Mouse (Mus musculus): ENCODE data around the gene Bora. TPM values are rescaled to one million over a fixed set of nuclear protein-coding genes. Genes with fewer than 3 reads are reported as not detected.
A peak's percentile ranks its signal among the peaks of the same experiment; 100 is the strongest.
"Not testable (repeated sequence)": the region's sequence is repeated elsewhere in the genome, so short reads cannot be mapped to it uniquely, and the experiment has no call there.

The Bora gene
- polyA plus RNA-seq, 1 experiment from 2014 or later = 21.2 TPM

- Histone ChIP-seq H3K9me3 (ENCODE audit: control insufficient read depth, low read length) (no peaks in the 10 kb centered on the region), H3K9ac (replicated peaks; ENCODE audit: low read depth, low read length) (no peak overlapping the region), H3K4me3 (replicated peaks; ENCODE audit: low read length) (no peak overlapping the region), H3K4me1 (replicated peaks; ENCODE audit: control insufficient read depth, insufficient read depth, low read length) (no peaks in the 10 kb centered on the region), H3K4me2 (ENCODE audit: low read length) (no peak overlapping the region), H3K27ac (ENCODE audit: low read length) (no peak overlapping the region), H3K27me3 (replicated peaks; ENCODE audit: control insufficient read depth, insufficient read depth, low read length) (no peaks in the 10 kb centered on the region), H3K36me3 (ENCODE audit: control insufficient read depth, insufficient read depth) (peaks cover 11% of the 10 kb centered on the region)
- WGBS = 78% methylated on average over 5 of the region's 5 CpGs
- ATAC-seq = no peak
Observed at GRCm38 (mm10) chr14:99032596-99032995, 13.4 kb upstream of the Bora start.

DNA sequence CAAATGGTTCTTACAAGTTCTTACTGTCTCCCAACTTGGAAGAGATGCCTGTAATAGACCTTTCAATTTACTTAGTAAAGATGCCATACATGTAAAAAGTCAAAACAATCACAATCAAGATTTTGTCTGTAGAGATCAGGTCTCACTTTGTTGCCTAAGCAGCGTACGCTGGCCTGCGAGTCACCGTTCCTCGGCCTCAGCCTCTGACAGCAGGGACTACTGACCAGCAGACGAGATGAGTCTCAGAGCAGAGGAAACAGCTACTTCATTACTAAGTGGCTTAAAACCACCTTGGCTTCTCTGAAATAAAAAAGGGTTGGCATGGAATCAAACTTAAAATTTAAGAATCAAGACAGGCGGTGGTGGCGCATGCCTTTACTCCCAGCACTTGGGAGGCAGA, 11.2 kb upstream of the Bora start:
- H3K9me3 ChIP-seq (ENCODE audit: control insufficient read depth, low read length); H3K4me1 ChIP-seq (replicated peaks; ENCODE audit: control insufficient read depth, insufficient read depth, low read length); H3K9ac ChIP-seq (replicated peaks; ENCODE audit: low read depth, low read length); ATAC-seq; H3K27me3 ChIP-seq (replicated peaks; ENCODE audit: control insufficient read depth, insufficient read depth, low read length); H3K4me3 ChIP-seq (replicated peaks; ENCODE audit: low read length); H3K27ac ChIP-seq (ENCODE audit: low read length); H3K4me2 ChIP-seq (ENCODE audit: low read length): not testable (repeated sequence)
- peaks cover 13% of the 10 kb centered on the region for H3K36me3 ChIP-seq (ENCODE audit: control insufficient read depth, insufficient read depth)
- 94% methylated on average over 8 of the region's 8 CpGs for WGBS

GRCm38 (mm10) chr14:99036039-99036438, 10.0 kb upstream of the Bora start:
- no peak overlapping the region for H3K27ac ChIP-seq (ENCODE audit: low read length)
- H3K27me3 ChIP-seq (replicated peaks; ENCODE audit: control insufficient read depth, insufficient read depth, low read length) = no peaks in the 10 kb centered on the region
- no peak overlapping the region for H3K4me2 ChIP-seq (ENCODE audit: low read length)
- no peaks in the 10 kb centered on the region for H3K4me1 ChIP-seq (replicated peaks; ENCODE audit: control insufficient read depth, insufficient read depth, low read length)
- peaks cover 13% of the 10 kb centered on the region for H3K36me3 ChIP-seq (ENCODE audit: control insufficient read depth, insufficient read depth)
- no peak overlapping the region for H3K9ac ChIP-seq (replicated peaks; ENCODE audit: low read depth, low read length)
- 76% methylated on average over 4 of the region's 4 CpGs for WGBS
- H3K9me3 ChIP-seq (ENCODE audit: control insufficient read depth, low read length) = no peaks in the 10 kb centered on the region
- H3K4me3 ChIP-seq (replicated peaks; ENCODE audit: low read length) = no peak overlapping the region
- ATAC-seq = no peak

DNA sequence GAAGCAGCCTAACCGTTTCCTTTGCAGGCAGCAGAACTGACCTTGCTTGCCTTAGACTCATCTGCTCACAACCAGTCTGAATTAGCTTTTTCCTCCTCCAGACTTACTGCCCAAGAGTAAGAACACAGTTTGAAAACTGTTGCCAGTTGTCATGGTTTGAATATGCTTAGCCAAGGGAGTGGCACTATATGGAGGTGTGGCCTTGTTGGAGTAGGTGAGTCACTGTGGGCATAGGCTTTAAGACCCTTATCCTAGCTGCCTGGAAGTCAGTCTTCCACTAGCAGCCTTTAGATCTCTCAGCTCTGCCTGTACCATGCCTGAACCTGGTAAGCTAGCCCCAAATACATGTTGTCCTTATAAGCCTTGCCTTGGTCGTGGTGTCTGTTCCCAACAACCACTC, 8.3 kb upstream of the Bora start:
- Histone ChIP-seq H3K4me1 (replicated peaks; ENCODE audit: control insufficient read depth, insufficient read depth, low read length) (no peaks in the 10 kb centered on the region), H3K9me3 (ENCODE audit: control insufficient read depth, low read length) (no peaks in the 10 kb centered on the region), H3K27me3 (replicated peaks; ENCODE audit: control insufficient read depth, insufficient read depth, low read length) (no peaks in the 10 kb centered on the region), H3K4me2 (ENCODE audit: low read length) (no peak overlapping the region), H3K9ac (replicated peaks; ENCODE audit: low read depth, low read length) (no peak overlapping the region), H3K4me3 (replicated peaks; ENCODE audit: low read length) (no peak overlapping the region), H3K36me3 (ENCODE audit: control insufficient read depth, insufficient read depth) (peaks cover 12% of the 10 kb centered on the region), H3K27ac (ENCODE audit: low read length) (no peak overlapping the region)
- ATAC-seq = no peak
- whole genome bisulfite sequencing = 84% methylated on average over 2 of the region's 2 CpGs

DNA sequence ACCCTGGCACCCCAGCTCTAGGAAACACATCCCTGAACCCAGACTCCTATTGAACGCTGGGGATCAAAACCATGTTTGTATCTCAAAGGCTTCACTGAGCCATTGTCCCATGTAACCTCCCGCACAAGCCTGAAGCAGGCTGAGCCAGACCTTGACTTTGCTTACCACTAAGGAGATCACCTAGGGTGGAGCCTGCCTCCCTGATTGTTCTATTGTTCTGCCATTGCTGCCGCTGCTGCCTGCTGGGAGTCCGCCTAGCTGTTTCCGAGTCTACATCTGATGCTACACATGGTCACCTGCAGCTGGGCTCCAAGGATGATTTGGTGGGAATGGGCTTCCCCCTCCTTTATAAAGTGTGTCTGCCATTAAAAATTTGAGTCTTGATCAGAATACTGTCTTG, 6.7 kb upstream of the Bora start:
- H3K27ac ChIP-seq (ENCODE audit: low read length); H3K9me3 ChIP-seq (ENCODE audit: control insufficient read depth, low read length); H3K4me2 ChIP-seq (ENCODE audit: low read length); H3K9ac ChIP-seq (replicated peaks; ENCODE audit: low read depth, low read length); H3K4me3 ChIP-seq (replicated peaks; ENCODE audit: low read length); H3K36me3 ChIP-seq (ENCODE audit: control insufficient read depth, insufficient read depth); H3K27me3 ChIP-seq (replicated peaks; ENCODE audit: control insufficient read depth, insufficient read depth, low read length); H3K4me1 ChIP-seq (replicated peaks; ENCODE audit: control insufficient read depth, insufficient read depth, low read length); ATAC-seq: not testable (repeated sequence)
- WGBS = 55% methylated on average over 5 of the region's 5 CpGs

- no peak overlapping the region for H3K4me2 ChIP-seq (ENCODE audit: low read length)
- peaks cover 16% of the 10 kb centered on the region for H3K4me1 ChIP-seq (replicated peaks; ENCODE audit: control insufficient read depth, insufficient read depth, low read length)
- H3K36me3 ChIP-seq (ENCODE audit: control insufficient read depth, insufficient read depth) = 0 out of 2 replicates have a peak, but pooled peaks cover 3% of the 10 kb centered on the region
- no peak overlapping the region for H3K9ac ChIP-seq (replicated peaks; ENCODE audit: low read depth, low read length)
- 77% methylated on average over 4 of the region's 4 CpGs for WGBS
- no peaks in the 10 kb centered on the region for H3K27me3 ChIP-seq (replicated peaks; ENCODE audit: control insufficient read depth, insufficient read depth, low read length)
- no peak for ATAC-seq
- no peak overlapping the region for H3K4me3 ChIP-seq (replicated peaks; ENCODE audit: low read length)
- H3K9me3 ChIP-seq (ENCODE audit: control insufficient read depth, low read length) = no peaks in the 10 kb centered on the region
- H3K27ac ChIP-seq (ENCODE audit: low read length) = no peak overlapping the region
Observed at GRCm38 (mm10) chr14:99041416-99041815, 4.6 kb upstream of the Bora start.

DNA sequence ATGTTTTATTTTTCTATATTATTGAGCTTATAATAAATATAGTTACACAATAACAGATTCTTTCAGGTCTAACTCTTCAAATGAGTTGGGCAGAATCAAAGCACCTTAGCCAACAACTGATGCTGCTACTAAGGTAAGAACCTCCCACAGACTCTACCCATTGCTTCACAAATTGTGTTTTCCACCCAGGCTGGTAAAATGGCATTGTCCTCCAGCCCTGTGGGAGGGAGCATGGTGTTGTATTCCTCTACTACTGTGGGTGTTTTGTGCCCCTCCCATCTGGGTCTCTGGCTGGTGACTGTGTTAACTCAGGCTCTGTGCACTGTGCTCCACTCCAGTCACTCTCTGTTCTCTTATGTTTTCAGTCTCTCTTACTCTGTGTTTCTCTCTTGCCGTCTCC, 2.5 kb upstream of the Bora start:
- no peaks in the 10 kb centered on the region for H3K36me3 ChIP-seq (ENCODE audit: control insufficient read depth, insufficient read depth)
- no peak overlapping the region for H3K9ac ChIP-seq (replicated peaks; ENCODE audit: low read depth, low read length)
- no peak overlapping the region for H3K27ac ChIP-seq (ENCODE audit: low read length)
- ATAC-seq = no peak
- 53% methylated on average over 1 of the region's 1 CpGs for WGBS
- peak overlapping the region; percentile 75; the same call in 1 of the 2 replicates for H3K4me2 ChIP-seq (ENCODE audit: low read length)
- peaks cover 19% of the 10 kb centered on the region for H3K4me1 ChIP-seq (replicated peaks; ENCODE audit: control insufficient read depth, insufficient read depth, low read length)
- H3K27me3 ChIP-seq (replicated peaks; ENCODE audit: control insufficient read depth, insufficient read depth, low read length) = no peaks in the 10 kb centered on the region
- H3K9me3 ChIP-seq (ENCODE audit: control insufficient read depth, low read length) = no peaks in the 10 kb centered on the region
- no peak overlapping the region for H3K4me3 ChIP-seq (replicated peaks; ENCODE audit: low read length)

DNA sequence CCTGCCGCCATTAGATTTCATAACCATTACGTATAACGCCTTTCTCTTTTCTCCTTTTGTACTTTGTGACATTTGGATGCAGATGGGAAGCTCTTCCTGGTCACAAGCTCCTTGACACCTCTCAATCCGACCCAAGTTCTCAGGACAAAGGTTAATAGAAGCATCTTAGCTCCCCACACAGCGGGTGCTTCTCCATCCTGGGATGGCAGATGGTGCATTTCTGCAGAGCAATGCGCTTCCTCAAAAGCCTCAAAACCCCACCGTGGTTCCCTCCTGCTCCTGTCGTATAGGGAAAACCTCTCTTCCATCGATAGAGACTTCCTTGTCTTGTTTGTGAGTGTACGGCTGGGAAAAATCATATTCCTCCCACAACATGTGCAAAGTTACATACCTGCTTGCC, 1.9 kb upstream of the Bora start:
- Histone ChIP-seq H3K36me3 (ENCODE audit: control insufficient read depth, insufficient read depth) (no peaks in the 10 kb centered on the region), H3K27me3 (replicated peaks; ENCODE audit: control insufficient read depth, insufficient read depth, low read length) (no peaks in the 10 kb centered on the region), H3K9ac (replicated peaks; ENCODE audit: low read depth, low read length) (peak overlapping the region; percentile 22; the same call in 1 of the 2 replicates), H3K4me2 (ENCODE audit: low read length) (peak overlapping the region; percentile 75), H3K4me1 (replicated peaks; ENCODE audit: control insufficient read depth, insufficient read depth, low read length) (peaks cover 19% of the 10 kb centered on the region), H3K27ac (ENCODE audit: low read length) (no peak overlapping the region), H3K4me3 (replicated peaks; ENCODE audit: low read length) (peak overlapping the region; percentile 13), H3K9me3 (ENCODE audit: control insufficient read depth, low read length) (no peaks in the 10 kb centered on the region)
- 31% methylated on average over 10 of the region's 10 CpGs for WGBS
- no peak for ATAC-seq

DNA sequence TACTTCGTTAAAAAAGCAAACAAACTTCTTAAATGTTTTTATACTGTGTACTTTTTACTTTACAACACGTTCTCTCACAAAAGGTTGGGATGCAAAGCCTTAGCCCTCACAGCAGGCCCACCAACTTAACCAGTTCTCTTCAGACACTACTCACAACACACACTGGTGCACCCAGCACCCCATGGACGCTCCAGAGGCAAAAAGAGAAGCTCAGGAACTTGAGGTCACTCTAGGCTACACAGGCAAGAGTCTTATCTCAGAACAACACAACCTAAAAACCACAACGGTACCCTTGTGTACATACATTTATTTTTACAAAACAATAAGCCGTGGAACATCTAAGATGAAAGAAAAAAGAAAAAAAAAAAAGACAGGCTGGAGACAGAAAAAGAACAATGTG, 1.3 kb upstream of the Bora start:
- ATAC-seq = no peak
- peaks cover 19% of the 10 kb centered on the region for H3K4me1 ChIP-seq (replicated peaks; ENCODE audit: control insufficient read depth, insufficient read depth, low read length)
- no peaks in the 10 kb centered on the region for H3K36me3 ChIP-seq (ENCODE audit: control insufficient read depth, insufficient read depth)
- H3K9ac ChIP-seq (replicated peaks; ENCODE audit: low read depth, low read length) = peak overlapping the region; percentile 98
- no peak overlapping the region for H3K27ac ChIP-seq (ENCODE audit: low read length)
- no peaks in the 10 kb centered on the region for H3K27me3 ChIP-seq (replicated peaks; ENCODE audit: control insufficient read depth, insufficient read depth, low read length)
- peak overlapping the region; percentile 75 for H3K4me2 ChIP-seq (ENCODE audit: low read length)
- 4% methylated on average over 5 of the region's 5 CpGs for WGBS
- peak overlapping the region; percentile 98 for H3K4me3 ChIP-seq (replicated peaks; ENCODE audit: low read length)
- H3K9me3 ChIP-seq (ENCODE audit: control insufficient read depth, low read length) = no peaks in the 10 kb centered on the region

- Histone ChIP-seq H3K9ac (replicated peaks; ENCODE audit: low read depth, low read length) (peak overlapping the region; percentile 98), H3K4me1 (replicated peaks; ENCODE audit: control insufficient read depth, insufficient read depth, low read length) (peaks cover 19% of the 10 kb centered on the region), H3K9me3 (ENCODE audit: control insufficient read depth, low read length) (no peaks in the 10 kb centered on the region), H3K27ac (ENCODE audit: low read length) (peak overlapping the region; percentile 80), H3K36me3 (ENCODE audit: control insufficient read depth, insufficient read depth) (no peaks in the 10 kb centered on the region), H3K4me2 (ENCODE audit: low read length) (peak overlapping the region; percentile 75), H3K27me3 (replicated peaks; ENCODE audit: control insufficient read depth, insufficient read depth, low read length) (no peaks in the 10 kb centered on the region), H3K4me3 (replicated peaks; ENCODE audit: low read length) (peak overlapping the region; percentile 98)
- under 1% methylated on average over 70 of the region's 70 CpGs for WGBS
- peak; percentile 24 for ATAC-seq
Observed at GRCm38 (mm10) chr14:99045378-99046030, 518 bp upstream of the Bora start.

All from forebrain, embryonic 16.5 days (tissue).